Comparison of ENCODE assay signal across 8 mouse cellular contexts in the genomic region with DNA sequence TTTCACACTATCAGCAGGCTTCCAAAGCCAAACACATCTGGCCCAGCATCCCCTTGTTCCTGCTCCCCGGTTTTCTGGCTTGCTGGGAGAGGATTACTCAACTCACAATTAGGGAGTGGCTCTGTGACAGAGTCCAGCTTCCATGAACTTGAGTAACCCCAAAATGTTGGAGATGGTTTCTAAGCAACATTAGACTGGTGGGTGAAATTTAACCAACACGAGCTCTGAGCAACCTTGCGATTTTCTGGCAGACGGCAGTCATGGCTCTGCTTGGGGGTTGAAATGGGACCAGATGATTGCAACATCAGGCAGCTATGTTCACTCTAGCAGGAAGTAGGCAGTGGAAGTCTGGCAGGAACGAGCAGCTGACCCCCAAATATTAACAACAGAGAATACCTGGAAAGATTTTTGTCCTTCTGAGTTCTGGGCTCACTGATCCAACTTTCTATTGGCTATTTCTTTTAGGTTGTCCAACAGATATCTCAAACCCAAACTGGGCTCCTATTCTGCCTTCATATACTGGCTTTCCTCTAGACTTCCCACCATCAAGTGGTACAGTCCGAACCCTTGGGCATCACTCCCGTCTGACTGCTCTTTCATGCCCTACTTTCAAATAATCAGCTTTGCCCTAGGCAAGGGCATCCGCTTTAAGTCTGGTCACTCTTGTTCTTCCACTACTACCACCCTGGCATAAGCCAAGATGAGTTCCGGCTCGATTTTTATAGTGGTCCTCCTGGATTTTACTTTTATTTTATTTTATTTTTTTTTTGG. TPM values are rescaled to one million over a fixed set of nuclear protein-coding genes. Genes with fewer than 3 reads are reported as not detected.
DNase-seq lines count a peak whose midpoint lies in the region; ATAC-seq and TF ChIP-seq lines count a peak whose summit lies in the region.

No protein-coding gene starts in this region.

- H3K9me3 ChIP-seq in heart, postnatal 0 days (replicated peaks; ENCODE audit: control insufficient read depth, low read length): no peaks in the 10 kb centered on the region
- no peaks in the 10 kb centered on the region for H3K9me3 ChIP-seq in stomach, embryonic 16.5 days (replicated peaks; ENCODE audit: control insufficient read depth, low read length)
- no peaks in the 10 kb centered on the region for H3K9me3 ChIP-seq in forebrain, embryonic 13.5 days (replicated peaks)

- no peak for TF ChIP-seq EP300 in heart, postnatal 0 days (IDR thresholded peaks at IDR 0.05; ENCODE audit: low read depth)

- no peaks in the 10 kb centered on the region for H3K36me3 ChIP-seq in heart, postnatal 0 days (replicated peaks; ENCODE audit: control insufficient read depth, insufficient read depth, low read length)
- no peaks in the 10 kb centered on the region for H3K36me3 ChIP-seq in liver, adult 2 months (ENCODE audit: control insufficient read depth, insufficient read depth, low read length)
- H3K36me3 ChIP-seq in stomach, embryonic 16.5 days (ENCODE audit: control insufficient read depth, insufficient read depth, low read length): no peaks in the 10 kb centered on the region
- no peaks in the 10 kb centered on the region for H3K36me3 ChIP-seq in forebrain, embryonic 13.5 days (ENCODE audit: poor library complexity, severe bottlenecking)

- peak; percentile 93 for ATAC-seq in Patski
- ATAC-seq in heart, postnatal 0 days (ENCODE audit: insufficient read depth, low read depth): peak; percentile 64
- ATAC-seq in stomach, embryonic 16.5 days (ENCODE audit: insufficient read depth, low FRiP score): peak; percentile 78
- no peak for ATAC-seq in monocyte, adult 5-6 weeks (replicated peaks; ENCODE audit: insufficient number of reproducible peaks, low FRiP score, low TSS enrichment, poor library complexity, severe bottlenecking)
- ATAC-seq in forebrain, embryonic 13.5 days: no peak

- no peaks in the 10 kb centered on the region for H3K4me1 ChIP-seq in heart, postnatal 0 days (ENCODE audit: control insufficient read depth, insufficient read depth)
- peaks cover 8% of the 10 kb centered on the region; the same call in 1 of the 2 replicates for H3K4me1 ChIP-seq in liver, adult 2 months (ENCODE audit: control insufficient read depth, insufficient read depth, low read length)
- peaks cover 5% of the 10 kb centered on the region; the same call in 1 of the 2 replicates for H3K4me1 ChIP-seq in stomach, embryonic 16.5 days (ENCODE audit: control insufficient read depth, insufficient read depth, low read length)
- no peaks in the 10 kb centered on the region for H3K4me1 ChIP-seq in forebrain, embryonic 13.5 days

- no peak for TF ChIP-seq CTCF in Patski (IDR thresholded peaks at IDR 0.05)
- no peak for TF ChIP-seq CTCF in heart, postnatal 0 days (IDR thresholded peaks at IDR 0.05; ENCODE audit: low read depth)
- TF ChIP-seq CTCF in liver, adult 2 months (IDR thresholded peaks at IDR 0.05; ENCODE audit: low read depth, low read length): no peak

- TF ChIP-seq POLR2A in liver, adult 2 months (IDR thresholded peaks at IDR 0.05; ENCODE audit: extremely low read depth, insufficient read depth, low read length): no peak

- in situ Hi-C loops in Patski (cut with MboI; ENCODE audit: low pct_unique_long_range_greater_than_20kb): no loop called here

- no peak overlapping the region for H3K9ac ChIP-seq in heart, postnatal 0 days (replicated peaks; ENCODE audit: low read depth, low read length)
- H3K9ac ChIP-seq in liver, adult 2 months (ENCODE audit: low read depth, low read length): peak overlapping the region; percentile 36; the same call in 1 of the 2 replicates
- no peak overlapping the region for H3K9ac ChIP-seq in stomach, embryonic 16.5 days (ENCODE audit: low read length)
- H3K9ac ChIP-seq in forebrain, embryonic 13.5 days: no peak overlapping the region

- no peaks in the 10 kb centered on the region for H3K79me2 ChIP-seq in liver, adult 2 months (ENCODE audit: control insufficient read depth, insufficient read depth, low read length)

- H3K27me3 ChIP-seq in Patski: no peaks in the 10 kb centered on the region
- no peaks in the 10 kb centered on the region for H3K27me3 ChIP-seq in heart, postnatal 0 days (ENCODE audit: control insufficient read depth, insufficient read depth, low read length)
- H3K27me3 ChIP-seq in liver, adult 2 months (ENCODE audit: control insufficient read depth, insufficient read depth, low read length): no peaks in the 10 kb centered on the region
- H3K27me3 ChIP-seq in stomach, embryonic 16.5 days (ENCODE audit: control insufficient read depth, insufficient read depth, low read length): no peaks in the 10 kb centered on the region
- H3K27me3 ChIP-seq in forebrain, embryonic 13.5 days: no peaks in the 10 kb centered on the region

- POLR2A ChIA-PET in Patski (lab: Charles Lee): interaction anchor here (2.1 kb wide), 1 partner anchor 25 kb away, joined by 6 read pairs; a partner anchor contains a TSS

- DNase-seq in 3134 (ENCODE audit: extremely low read depth, insufficient read length, low spot score) (peak; percentile 76), Patski (ENCODE audit: low read depth, low spot score) (peak; percentile 93)
- DNase-seq in heart, postnatal 0 days (ENCODE audit: low spot score): peak; percentile 52
- DNase-seq in liver, adult 2 months (ENCODE audit: extremely low read depth, low read depth, low spot score): peak; percentile 100
- no peak for DNase-seq in embryo, embryonic 9.5 days (ENCODE audit: extremely low spot score)

- H3K4me3 ChIP-seq in heart, postnatal 0 days (ENCODE audit: low read depth, low read length): no peak overlapping the region
- H3K4me3 ChIP-seq in liver, adult 2 months (ENCODE audit: insufficient read depth, low read depth, low read length): no peak overlapping the region
- no peak overlapping the region for H3K4me3 ChIP-seq in stomach, embryonic 16.5 days (replicated peaks; ENCODE audit: low read length)
- H3K4me3 ChIP-seq in forebrain, embryonic 13.5 days: no peak overlapping the region

- no peak overlapping the region for H3K4me2 ChIP-seq in heart, postnatal 0 days (ENCODE audit: low read depth, low read length)
- H3K4me2 ChIP-seq in stomach, embryonic 16.5 days (ENCODE audit: low read depth, low read length): no peak overlapping the region
- H3K4me2 ChIP-seq in forebrain, embryonic 13.5 days: no peak overlapping the region

- WGBS in heart, postnatal 0 days: 71% methylated on average over 10 of the region's 10 CpGs
- 24% methylated on average over 10 of the region's 10 CpGs for WGBS in liver, adult 2 months
- WGBS in stomach, embryonic 16.5 days: 61% methylated on average over 10 of the region's 10 CpGs
- 83% methylated on average over 10 of the region's 10 CpGs for WGBS in forebrain, embryonic 13.5 days

- CTCF ChIA-PET in Patski (lab: Charles Lee): interaction anchor here (0.9 to 2.3 kb wide), 2 partner anchors 16 to 30 kb away, joined by 3 to 6 read pairs; no protein-coding TSS in a partner anchor

- H3K27ac ChIP-seq in heart, postnatal 0 days (ENCODE audit: low read depth): no peak overlapping the region; the same call in 1 of the 2 replicates
- H3K27ac ChIP-seq in liver, adult 2 months (replicated peaks; ENCODE audit: insufficient read depth, low read depth, low read length): peak overlapping the region; percentile 66
- peak overlapping the region; percentile 11; the same call in 1 of the 2 replicates for H3K27ac ChIP-seq in stomach, embryonic 16.5 days (ENCODE audit: low read length)
- no peak overlapping the region for H3K27ac ChIP-seq in forebrain, embryonic 13.5 days

RNA-seq across cellular contexts. Expression of a gene that starts 4.0 kb away (rescaled TPM):
- 1.8 TPM for polyA plus RNA-seq in Patski (2021)
- 0.15 and 0.35 TPM in 2 replicates for total RNA-seq in heart, postnatal 0 days (2014; rRNA removed; ENCODE audit: low replicate concordance)
- 0.10 and 0.15 TPM in 2 replicates for polyA plus RNA-seq in heart, postnatal 0 days (2015; fragmentation: Nextera tagmentation; extraction: Ambion mirVana)
- 0.28 and 0.34 TPM in 2 replicates for total RNA-seq in liver, adult 2 months (2014; rRNA removed)
- 0.19 and 0.27 TPM in 2 replicates for polyA plus RNA-seq in liver, adult 2 months (2012; rRNA removed)
- 0.63 and 1.1 TPM in 2 replicates for polyA plus RNA-seq in stomach, embryonic 16.5 days (2015; fragmentation: Nextera tagmentation; extraction: Ambion mirVana)
- 35.8 to 132 TPM (median 52.2 TPM) in 3 replicates for total RNA-seq in monocyte, adult 5-6 weeks (2017)
- polyA plus RNA-seq in forebrain, embryonic 13.5 days (2015; fragmentation: Nextera tagmentation; extraction: Ambion mirVana): not detected in 2 replicates

RNA-seq across cellular contexts. Expression of a gene that starts 24.8 kb away (rescaled TPM):
- polyA plus RNA-seq in Patski (2021): 12.3 TPM
- 2.6 and 8.6 TPM in 2 replicates for total RNA-seq in heart, postnatal 0 days (2014; rRNA removed; ENCODE audit: low replicate concordance)
- polyA plus RNA-seq in heart, postnatal 0 days (2015; fragmentation: Nextera tagmentation; extraction: Ambion mirVana): 2.0 and 2.1 TPM in 2 replicates
- 9.5 and 9.6 TPM in 2 replicates for total RNA-seq in liver, adult 2 months (2014; rRNA removed)
- 1.2 and 1.8 TPM in 2 replicates for polyA plus RNA-seq in liver, adult 2 months (2012; rRNA removed)
- polyA plus RNA-seq in stomach, embryonic 16.5 days (2015; fragmentation: Nextera tagmentation; extraction: Ambion mirVana): 5.3 and 6.2 TPM in 2 replicates
- 10.1 to 21.1 TPM (median 12.8 TPM) in 3 replicates for total RNA-seq in monocyte, adult 5-6 weeks (2017)
- polyA plus RNA-seq in forebrain, embryonic 13.5 days (2015; fragmentation: Nextera tagmentation; extraction: Ambion mirVana): 3.5 and 3.6 TPM in 2 replicates

RNA-seq across cellular contexts. Expression of a gene that starts 25.2 kb away (rescaled TPM):
- polyA plus RNA-seq in Patski (2021): 17.5 TPM
- total RNA-seq in heart, postnatal 0 days (2014; rRNA removed; ENCODE audit: low replicate concordance): 7.3 and 18.8 TPM in 2 replicates
- polyA plus RNA-seq in heart, postnatal 0 days (2015; fragmentation: Nextera tagmentation; extraction: Ambion mirVana): not detected in 2 replicates
- total RNA-seq in liver, adult 2 months (2014; rRNA removed): 9.4 and 17.0 TPM in 2 replicates
- 1.5 and 2.0 TPM in 2 replicates for polyA plus RNA-seq in liver, adult 2 months (2012; rRNA removed)
- not detected in 2 replicates for polyA plus RNA-seq in stomach, embryonic 16.5 days (2015; fragmentation: Nextera tagmentation; extraction: Ambion mirVana)
- 15.3 to 43.2 TPM (median 22.6 TPM) in 3 replicates for total RNA-seq in monocyte, adult 5-6 weeks (2017)
- polyA plus RNA-seq in forebrain, embryonic 13.5 days (2015; fragmentation: Nextera tagmentation; extraction: Ambion mirVana): not detected in 2 replicates

Comparison
In these comparisons a context has a peak if more than half of its experiments do, and no peak if none do; other contexts are left out.
1. ATAC-seq: peak in Patski (single experiment), heart, postnatal 0 days (single experiment) and stomach, embryonic 16.5 days (single experiment); none in monocyte, adult 5-6 weeks (single experiment) and forebrain, embryonic 13.5 days (single experiment).
2. H3K27ac ChIP-seq: peak in liver, adult 2 months (single experiment) and stomach, embryonic 16.5 days (single experiment); none in heart, postnatal 0 days (single experiment) and forebrain, embryonic 13.5 days (single experiment).